Mouse (Mus musculus): ENCODE data around the gene Fcgr1. TPM values are rescaled to one million over a fixed set of nuclear protein-coding genes. Genes with fewer than 3 reads are reported as not detected.
"Not testable (repeated sequence)": the region's sequence is repeated elsewhere in the genome, so short reads cannot be mapped to it uniquely, and the experiment has no call there.

Gene Fcgr1
- polyA plus RNA-seq, 1 experiment from 2014 or later: 0.50 TPM

DNA sequence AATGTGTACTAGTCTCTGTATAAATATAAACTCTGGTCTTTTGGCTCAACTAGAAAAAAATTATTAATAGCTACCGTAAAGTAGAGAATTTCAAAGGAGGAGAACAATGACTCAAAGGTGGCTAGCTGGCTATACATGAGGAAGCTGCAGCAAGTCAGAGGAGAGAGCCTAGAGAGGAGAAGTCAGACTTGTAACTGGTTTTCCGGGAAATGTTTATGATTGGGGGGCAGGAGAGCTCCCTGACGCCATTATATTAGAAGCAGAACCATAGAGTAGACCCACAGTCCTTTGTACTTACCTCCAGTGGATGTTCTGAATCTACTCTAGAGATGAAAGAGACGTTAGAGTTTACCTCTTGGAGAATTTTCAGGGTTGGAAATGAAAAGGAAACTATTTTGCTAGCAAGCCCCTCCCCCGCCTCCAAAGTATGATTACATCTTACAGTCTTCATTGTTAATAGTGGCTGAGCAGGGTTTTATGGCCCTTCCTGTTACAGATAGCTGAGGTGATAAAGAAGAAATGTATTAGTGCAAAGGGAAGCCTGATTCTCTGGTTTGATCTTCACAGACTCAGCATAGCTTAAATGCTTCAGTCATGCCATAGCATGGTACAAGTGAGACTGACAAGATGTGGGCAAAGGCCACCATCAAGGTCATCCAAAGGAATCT, 37.7 kb downstream of the Fcgr1 start:
- CTCF ChIA-PET: interaction anchor here (0.7 to 1.3 kb wide), 2 partner anchors 21 to 89 kb away, joined by 3 read pairs; no protein-coding TSS in a partner anchor
- POLR2A ChIA-PET: interaction anchor here (0.8 to 2.2 kb wide), 2 partner anchors 13 to 37 kb away, joined by 5 to 7 read pairs; partner anchors contain the start of genes Bola1, Hist2h2ab, Hist2h2bb and Hist2h3b
- in situ Hi-C loops (cut with MboI; ENCODE audit: low pct_unique_long_range_greater_than_20kb): no loop called here
- no peak for DNase-seq (ENCODE audit: low read depth, low spot score)
- no peak for TF ChIP-seq CTCF (IDR thresholded peaks at IDR 0.05)
- no peaks in the 10 kb centered on the region for H3K27me3 ChIP-seq
- no peak for ATAC-seq

DNA sequence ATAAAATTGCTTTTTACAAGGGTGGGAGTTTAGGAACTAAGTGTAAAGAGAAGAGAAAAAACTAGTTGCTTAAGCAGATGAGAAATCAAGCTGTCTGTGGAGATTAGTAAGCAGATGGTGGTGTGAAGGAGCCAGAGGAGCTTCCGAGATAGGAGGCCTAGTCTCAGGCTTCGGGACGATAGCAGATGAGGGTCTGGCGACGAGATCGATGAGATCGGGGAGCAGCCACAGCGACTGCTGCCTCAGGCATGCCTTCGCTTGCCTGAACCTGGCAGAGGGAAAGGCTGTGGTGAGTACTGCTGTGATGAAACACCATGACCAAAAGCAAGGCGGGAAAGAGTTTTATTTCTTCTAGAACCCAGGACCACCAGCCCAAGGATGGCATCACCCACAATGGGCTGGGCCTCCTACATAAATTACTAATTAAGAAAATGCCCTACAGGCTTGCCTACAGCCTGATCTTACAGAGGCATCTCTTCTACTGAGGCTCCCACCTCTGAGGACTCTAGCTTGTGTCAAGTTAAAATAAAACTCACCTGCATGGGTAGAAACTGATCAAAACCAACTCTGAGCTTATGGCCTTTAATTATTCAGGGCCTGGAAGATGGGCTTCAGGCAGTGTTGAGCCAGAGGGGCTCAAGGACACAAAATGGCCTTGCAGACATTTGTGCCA, 39.0 kb downstream of the Fcgr1 start:
- POLR2A ChIA-PET: interaction anchor here (2.2 to 2.8 kb wide), 2 partner anchors 8 to 15 kb away, joined by 7 read pairs; partner anchors contain the start of genes Hist2h2bb, Hist2h3b and Hist2h4

DNA sequence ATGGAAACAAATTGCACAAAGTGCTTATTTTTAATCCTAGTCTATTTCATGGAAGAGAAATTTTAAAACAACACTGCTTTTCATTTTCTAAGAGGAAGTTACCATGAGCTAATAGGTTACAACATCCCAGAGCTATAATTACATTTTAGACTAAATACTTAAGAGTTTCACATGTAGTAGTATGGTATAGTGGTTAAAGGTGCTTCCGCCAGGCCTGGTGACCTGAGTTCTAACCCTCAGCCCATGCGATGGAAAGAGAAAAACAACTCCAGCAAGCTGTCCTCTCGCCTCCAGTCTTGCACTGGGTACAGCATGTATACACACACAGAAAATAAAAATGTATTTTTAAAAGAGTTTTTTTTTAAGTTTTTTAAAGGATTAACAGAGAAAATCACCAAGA, 42.0 kb downstream of the Fcgr1 start:
- ChIA-PET POLR2A (interaction anchor here (1.9 kb wide), 1 partner anchor 11 kb away, joined by 13 read pairs; the partner anchor contains the start of gene Hist2h4), CTCF (interaction anchor here (1.1 to 1.2 kb wide), 3 partner anchors 10 to 33 kb away, joined by 3 to 9 read pairs (median 4); partner anchors contain the start of genes Bola1 and Hist2h2ab)
- ATAC-seq (no peak), DNase-seq (ENCODE audit: low read depth, low spot score) (no peak)
- H3K27me3 ChIP-seq: no peaks in the 10 kb centered on the region
- in situ Hi-C loops (cut with MboI; ENCODE audit: low pct_unique_long_range_greater_than_20kb): no loop called here
- no peak for TF ChIP-seq CTCF (IDR thresholded peaks at IDR 0.05)

More for the DNA sequence above, 39.0 kb downstream of the Fcgr1 start:
- no peak for ATAC-seq
- DNase-seq (ENCODE audit: low read depth, low spot score): no peak
- CTCF ChIA-PET: no interaction called here
- H3K27me3 ChIP-seq: no peaks in the 10 kb centered on the region
- in situ Hi-C loops (cut with MboI; ENCODE audit: low pct_unique_long_range_greater_than_20kb): no loop called here
- no peak for TF ChIP-seq CTCF (IDR thresholded peaks at IDR 0.05)

DNA sequence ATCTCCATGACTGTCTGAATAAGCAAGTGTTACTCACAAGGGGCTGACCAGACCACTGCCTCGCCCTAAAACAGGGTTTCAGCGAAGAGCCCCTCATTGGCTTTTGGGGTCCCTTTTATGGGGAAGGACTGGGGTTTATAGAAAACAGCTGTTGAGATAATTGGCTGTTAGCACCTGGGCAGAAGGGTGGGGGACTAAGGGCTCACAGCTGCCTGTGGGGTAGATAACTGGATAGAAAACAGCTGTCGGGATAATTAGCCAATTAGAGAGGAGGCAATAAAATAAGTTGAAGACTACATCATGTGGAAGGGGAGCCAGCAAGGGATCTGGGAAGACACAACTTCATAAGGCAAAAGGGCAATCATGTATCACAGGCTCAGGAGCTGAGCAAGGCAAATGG, 42.9 kb downstream of the Fcgr1 start:
- POLR2A ChIA-PET: interaction anchor here (1.4 to 1.9 kb wide), 2 partner anchors 8 to 12 kb away, joined by 4 to 13 read pairs; partner anchors contain the start of gene Hist2h4
- in situ Hi-C loops (cut with MboI; ENCODE audit: low pct_unique_long_range_greater_than_20kb): no loop called here
- ATAC-seq (no peak), DNase-seq (ENCODE audit: low read depth, low spot score) (no peak)
- no peak for TF ChIP-seq CTCF (IDR thresholded peaks at IDR 0.05)
- CTCF ChIA-PET: interaction anchor here (1.1 to 1.2 kb wide), 3 partner anchors 11 to 32 kb away, joined by 3 to 9 read pairs (median 4); partner anchors contain the start of genes Bola1 and Hist2h2ab
- H3K27me3 ChIP-seq: no peaks in the 10 kb centered on the region

DNA sequence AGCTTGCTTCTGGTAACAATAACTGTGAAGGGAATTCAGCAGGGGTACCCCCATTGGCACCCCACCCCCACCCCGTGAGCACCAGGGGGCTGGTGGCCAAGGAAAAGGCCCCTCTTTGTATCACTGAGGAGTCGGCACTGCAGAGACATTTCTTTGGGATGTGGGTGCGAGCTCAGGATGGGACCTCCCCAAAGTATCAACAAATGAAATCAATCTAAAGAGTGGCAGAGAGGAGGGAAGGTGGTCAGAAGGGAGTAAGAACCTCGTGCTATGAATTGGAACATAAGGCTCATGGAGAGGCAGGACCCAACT, 44.8 kb downstream of the Fcgr1 start:
- DNase-seq (ENCODE audit: low read depth, low spot score) (no peak), ATAC-seq (no peak)
- no peak for TF ChIP-seq CTCF (IDR thresholded peaks at IDR 0.05)
- no peaks in the 10 kb centered on the region for H3K27me3 ChIP-seq
- in situ Hi-C loops (cut with MboI; ENCODE audit: low pct_unique_long_range_greater_than_20kb): no loop called here
- POLR2A ChIA-PET: interaction anchor here (1.0 kb wide), 1 partner anchor 13 kb away, joined by 3 read pairs; no protein-coding TSS in a partner anchor
- CTCF ChIA-PET: interaction anchor here (1.1 kb wide), 1 partner anchor 13 kb away, joined by 5 read pairs; no protein-coding TSS in a partner anchor

DNA sequence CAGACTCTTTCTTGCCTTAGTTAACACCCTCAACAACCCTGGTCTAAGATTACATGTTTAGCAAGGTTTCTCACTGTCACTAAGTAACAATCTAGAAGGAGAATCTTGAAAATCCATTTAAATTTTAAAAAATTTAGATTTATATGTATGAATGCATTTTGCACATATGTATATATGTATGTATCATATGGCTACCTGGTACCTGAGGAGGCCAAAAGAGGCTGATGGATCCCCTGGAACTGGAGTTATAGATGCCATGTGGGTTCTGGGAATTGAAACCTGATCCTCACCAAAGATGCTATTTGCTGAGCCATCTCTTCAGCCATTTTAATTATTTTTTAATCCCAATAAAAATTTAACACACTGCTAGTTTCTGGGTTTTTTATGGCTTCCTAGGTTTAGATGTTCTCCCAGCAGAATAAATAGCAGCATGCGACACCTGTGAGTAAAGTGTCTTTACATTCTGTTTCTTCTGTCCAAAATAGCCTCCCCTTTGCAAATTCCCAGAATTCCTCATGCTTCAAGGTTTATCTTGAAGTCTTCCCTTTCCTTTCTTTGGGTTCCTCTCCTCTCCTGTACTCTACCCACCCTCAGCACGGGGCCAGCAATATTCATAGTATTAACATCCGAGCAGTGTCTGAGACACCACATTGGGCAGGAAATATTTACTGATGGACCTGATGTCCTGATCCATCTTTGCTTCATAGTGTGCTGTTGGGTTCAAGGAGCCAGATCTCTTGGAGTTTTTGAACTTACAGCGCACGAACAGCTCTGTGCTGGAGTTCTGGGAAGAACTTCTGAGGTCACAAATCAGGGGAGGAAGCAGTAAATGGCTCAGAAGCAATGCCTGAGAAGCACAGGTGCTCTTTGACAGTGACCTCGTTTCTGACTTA, 45.4 kb downstream of the Fcgr1 start:
- in situ Hi-C loops (cut with MboI; ENCODE audit: low pct_unique_long_range_greater_than_20kb): no loop called here
- ChIA-PET CTCF (interaction anchor here (1.1 kb wide), 1 partner anchor 13 kb away, joined by 5 read pairs; no protein-coding TSS in a partner anchor), POLR2A (interaction anchor here (1.0 kb wide), 1 partner anchor 14 kb away, joined by 3 read pairs; no protein-coding TSS in a partner anchor)
- TF ChIP-seq CTCF (IDR thresholded peaks at IDR 0.05): no peak
- ATAC-seq (no peak), DNase-seq (ENCODE audit: low read depth, low spot score) (no peak)
- no peaks in the 10 kb centered on the region for H3K27me3 ChIP-seq

DNA sequence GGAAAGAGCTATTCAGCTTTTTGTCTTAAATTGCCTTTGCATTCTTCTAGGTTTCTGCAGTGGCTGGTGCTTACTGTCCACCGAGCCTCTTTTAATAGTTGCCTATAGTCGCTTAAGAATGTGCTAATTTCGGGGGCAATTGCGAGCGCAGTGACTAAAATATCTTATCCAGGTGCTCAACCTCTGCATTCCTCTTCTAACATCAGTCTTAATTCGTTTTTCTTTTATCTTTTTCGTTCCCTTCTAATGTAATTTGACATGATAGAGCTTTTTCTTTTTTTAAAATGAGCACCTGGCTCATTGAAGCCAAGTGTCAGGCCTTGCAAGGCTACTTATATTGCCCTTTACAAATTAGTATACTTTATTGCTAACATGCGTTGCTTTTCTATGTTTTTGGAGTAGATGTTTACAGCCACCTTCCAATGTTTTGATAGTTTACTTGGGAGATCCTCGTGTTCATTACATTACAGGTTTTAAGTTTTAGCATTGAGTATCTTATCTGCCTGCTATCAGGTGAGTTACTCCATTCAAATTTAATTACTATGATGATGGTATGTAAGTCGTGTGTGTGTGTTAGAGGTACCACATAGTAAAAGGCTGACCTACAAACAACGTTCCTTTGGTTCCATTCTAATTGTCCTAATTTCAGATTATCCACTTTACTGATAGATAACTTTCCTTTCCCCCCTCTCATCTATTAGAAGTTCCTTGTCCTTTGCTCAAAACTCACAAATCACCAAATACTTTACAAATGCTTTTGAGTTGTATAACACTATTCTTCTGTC, 46.2 kb downstream of the Fcgr1 start:
- no peak for TF ChIP-seq CTCF (IDR thresholded peaks at IDR 0.05)
- POLR2A ChIA-PET: interaction anchor here (0.8 kb wide), 1 partner anchor 28 kb away, joined by 3 read pairs; the partner anchor contains the start of genes Bola1 and Hist2h2ab
- no peak for ATAC-seq
- in situ Hi-C loops (cut with MboI; ENCODE audit: low pct_unique_long_range_greater_than_20kb): no loop called here
- no peaks in the 10 kb centered on the region for H3K27me3 ChIP-seq
- no peak for DNase-seq (ENCODE audit: low read depth, low spot score)
- CTCF ChIA-PET: no interaction called here

DNA sequence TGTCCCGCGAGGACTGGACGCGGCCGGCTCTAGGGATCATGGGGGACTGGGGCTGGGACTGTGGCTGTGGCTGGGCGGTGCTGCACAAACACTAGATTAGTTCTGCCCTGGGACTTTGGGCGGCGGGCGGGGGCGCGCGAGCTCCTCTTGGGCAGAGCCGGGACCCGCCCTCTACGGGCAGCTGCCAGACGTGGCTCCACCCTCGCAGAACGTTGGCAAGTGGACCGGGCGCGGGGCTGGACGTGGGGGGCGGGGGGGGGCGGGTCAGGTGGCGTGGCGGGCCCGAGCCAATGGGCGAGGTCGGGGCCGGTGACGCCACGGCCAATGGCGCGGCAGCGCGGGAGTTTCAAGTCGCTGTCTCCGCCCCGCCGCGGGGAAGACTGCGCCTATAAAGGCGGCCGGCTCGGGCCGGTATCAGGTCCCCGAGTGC, 47.3 kb downstream of the Fcgr1 start, which contains the start of gene Hist2h3c1:
Gene Hist2h3c1 (plus strand): TSS at position 259 of the 430 bp plus-strand sequence.
- peak; percentile 89 for ATAC-seq
- CTCF ChIA-PET; DNase-seq (ENCODE audit: low read depth, low spot score); in situ Hi-C loops (cut with MboI; ENCODE audit: low pct_unique_long_range_greater_than_20kb); POLR2A ChIA-PET; H3K27me3 ChIP-seq: not testable (repeated sequence)

DNA sequence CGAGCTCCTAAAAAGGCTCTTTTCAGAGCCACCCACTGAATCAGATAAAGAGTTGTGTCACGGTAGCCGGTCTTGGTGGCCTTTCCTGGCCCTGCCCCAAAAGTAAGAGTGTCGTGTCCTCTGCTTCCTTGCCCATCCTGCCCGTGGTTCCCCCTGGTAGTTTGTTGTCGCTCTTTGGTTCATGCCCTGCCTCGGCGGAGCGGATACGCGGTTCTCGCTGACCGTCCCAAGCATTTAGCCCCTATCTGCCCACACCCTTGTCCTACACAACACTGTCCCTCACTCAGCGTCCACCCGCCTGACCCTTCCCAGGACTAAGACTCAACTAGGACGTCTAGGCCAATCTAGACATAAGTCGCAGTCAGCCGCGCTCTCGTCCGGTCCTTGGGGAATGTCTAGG, 47.8 kb downstream of the Fcgr1 start:
- CTCF ChIA-PET; ATAC-seq; in situ Hi-C loops (cut with MboI; ENCODE audit: low pct_unique_long_range_greater_than_20kb); POLR2A ChIA-PET; DNase-seq (ENCODE audit: low read depth, low spot score); H3K27me3 ChIP-seq: not testable (repeated sequence)

DNA sequence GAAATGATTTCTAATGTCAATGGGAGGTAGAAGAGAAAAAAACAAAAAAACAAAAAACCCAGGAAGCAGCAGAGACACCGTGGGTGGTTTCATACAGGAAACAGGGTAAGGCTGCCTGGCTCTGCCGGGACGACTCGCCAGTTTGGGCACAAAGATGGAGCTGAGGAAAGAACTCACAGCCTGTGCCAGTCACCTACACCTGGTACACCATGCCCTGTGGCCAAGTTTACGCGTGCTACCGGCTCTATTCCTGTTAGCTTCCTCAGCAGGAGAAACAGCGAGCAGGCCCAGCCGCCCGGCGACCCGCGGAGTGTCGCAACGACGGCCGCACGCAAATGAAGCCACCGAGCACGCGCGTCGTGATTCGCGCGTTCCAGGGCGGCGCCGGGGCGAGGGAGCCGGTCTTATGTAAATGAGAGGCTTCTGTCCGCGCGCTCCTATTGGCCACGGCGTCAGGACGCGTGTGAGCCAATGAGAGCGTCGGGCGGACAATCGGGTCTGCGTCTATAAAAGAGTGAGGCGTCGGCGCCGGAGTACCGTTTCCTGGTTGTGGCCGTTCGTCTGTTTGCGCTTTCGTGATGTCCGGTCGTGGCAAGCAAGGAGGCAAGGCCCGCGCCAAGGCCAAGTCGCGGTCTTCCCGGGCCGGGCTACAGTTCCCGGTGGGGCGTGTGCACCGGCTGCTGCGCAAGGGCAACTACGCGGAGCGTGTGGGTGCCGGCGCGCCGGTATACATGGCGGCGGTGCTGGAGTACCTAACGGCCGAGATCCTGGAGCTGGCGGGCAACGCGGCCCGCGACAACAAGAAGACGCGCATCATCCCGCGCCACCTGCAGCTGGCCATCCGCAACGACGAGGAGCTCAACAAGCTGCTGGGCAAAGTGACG, 48.5 kb downstream of the Fcgr1 start, which contains the start of gene Hist2h2aa1:
Gene Hist2h2aa1 (plus strand): TSS at position 495 of the 884 bp plus-strand sequence.
- ChIA-PET POLR2A (interaction anchor here (0.9 to 5.3 kb wide), 6 partner anchors 16 to 49 kb away, joined by 3 to 56 read pairs (median 6); partner anchors contain the start of genes Bola1, Hist2h2ab, Hist2h2ac and Hist2h2bb), CTCF (interaction anchor here (1.2 to 2.4 kb wide), 2 partner anchors 14 to 179 kb away, joined by 3 to 11 read pairs; no protein-coding TSS in a partner anchor)
- in situ Hi-C loops (cut with MboI; ENCODE audit: low pct_unique_long_range_greater_than_20kb); H3K27me3 ChIP-seq: not testable (repeated sequence)
- ATAC-seq (peak; percentile 68), DNase-seq (ENCODE audit: low read depth, low spot score) (peak; percentile 66)
